Mouse (Mus musculus): ENCODE data around the gene Gm49394.

DNA sequence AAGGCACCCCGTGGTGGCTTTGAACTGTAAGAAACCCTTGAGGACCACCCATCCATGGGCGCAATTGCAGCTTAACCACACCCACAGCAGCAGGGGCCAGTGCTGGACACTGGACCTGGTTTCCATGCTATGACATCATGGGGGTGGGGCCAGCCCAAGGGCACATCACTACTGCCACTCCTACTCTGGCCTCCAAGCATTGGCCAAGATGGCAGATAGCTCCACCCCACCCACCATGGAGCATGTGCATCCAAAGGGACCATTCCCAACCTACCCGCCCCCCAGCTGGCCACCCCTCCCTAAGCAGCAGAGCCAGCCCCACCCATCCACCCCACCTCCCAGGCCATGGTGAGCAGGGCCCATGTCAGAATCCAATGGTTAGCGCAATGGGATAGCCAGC, 13.7 kb downstream of the Gm49394 start:
- TF ChIP-seq POLR2A (IDR thresholded peaks at IDR 0.05; ENCODE audit: borderline replicate concordance, control insufficient read depth, low read depth, low read length), result no peak
- no peak for TF ChIP-seq CTCF (IDR thresholded peaks at IDR 0.05; ENCODE audit: control insufficient read depth, insufficient read depth, low read length)
